Mouse (Mus musculus): ENCODE measurements around the gene Orm3.

The Orm3 gene

DNA sequence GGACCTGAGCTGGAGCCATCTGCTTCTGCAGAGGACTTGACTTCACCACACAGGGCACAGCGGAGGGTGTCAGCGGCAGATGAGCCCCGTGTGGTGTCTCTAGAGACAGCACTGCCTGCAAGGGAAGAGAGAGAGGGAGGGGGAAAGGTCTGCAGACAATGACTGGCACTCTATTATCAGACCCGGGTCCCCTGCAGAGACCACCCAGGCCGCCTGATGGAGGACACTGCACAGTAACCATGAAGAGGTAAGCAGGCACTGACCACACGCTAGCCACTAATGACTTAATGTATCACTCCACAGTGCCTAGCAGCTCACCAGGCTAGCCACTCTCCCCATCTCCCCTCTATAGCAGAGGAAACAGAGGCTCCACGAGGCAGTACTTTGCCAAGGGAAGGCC lies 14.9 kb downstream of the Orm3 start:
- DNase-seq (ENCODE audit: low spot score) = no peak

DNA sequence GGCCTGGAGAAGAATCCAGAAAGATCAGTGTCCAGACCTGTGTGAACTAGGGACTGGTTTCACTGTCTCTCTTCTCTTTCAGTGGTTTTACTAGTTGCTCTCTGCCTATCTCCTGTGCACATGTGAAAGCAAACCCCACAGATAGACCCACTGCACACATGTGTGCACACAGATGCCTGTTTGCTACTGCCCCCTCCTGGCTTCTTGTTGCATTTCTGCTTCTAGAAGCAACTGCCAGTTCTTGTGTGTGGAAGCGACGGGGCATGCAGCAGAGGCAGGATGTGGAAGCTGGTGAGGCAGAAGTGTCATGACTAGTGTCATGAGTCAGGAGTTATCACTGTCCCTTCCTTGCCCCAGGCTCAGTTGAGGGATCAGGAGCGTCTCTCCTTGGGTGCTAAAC lies 15.9 kb downstream of the Orm3 start:
- DNase-seq (ENCODE audit: low spot score) = no peak

DNA sequence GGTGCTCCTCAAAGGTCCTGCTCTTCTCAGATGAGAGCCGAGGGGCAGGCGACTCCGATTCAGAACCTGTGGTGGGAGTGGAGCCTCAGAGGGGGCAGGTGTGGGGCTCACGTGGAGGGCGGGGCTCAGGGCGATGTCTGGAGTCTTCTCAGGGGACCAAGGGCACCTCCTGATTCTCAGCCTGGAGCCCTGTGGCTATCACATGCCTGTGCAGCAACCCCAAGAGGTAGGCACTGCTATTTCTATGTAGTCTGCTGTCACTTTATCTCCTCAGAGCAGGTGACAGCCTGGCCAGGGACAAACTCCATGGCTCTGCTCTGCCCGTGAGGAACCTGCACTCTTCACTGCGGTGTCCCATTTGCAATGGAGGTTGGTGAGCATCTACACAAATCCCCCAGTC lies 17.4 kb downstream of the Orm3 start:
- DNase-seq (ENCODE audit: low spot score) = no peak

DNA sequence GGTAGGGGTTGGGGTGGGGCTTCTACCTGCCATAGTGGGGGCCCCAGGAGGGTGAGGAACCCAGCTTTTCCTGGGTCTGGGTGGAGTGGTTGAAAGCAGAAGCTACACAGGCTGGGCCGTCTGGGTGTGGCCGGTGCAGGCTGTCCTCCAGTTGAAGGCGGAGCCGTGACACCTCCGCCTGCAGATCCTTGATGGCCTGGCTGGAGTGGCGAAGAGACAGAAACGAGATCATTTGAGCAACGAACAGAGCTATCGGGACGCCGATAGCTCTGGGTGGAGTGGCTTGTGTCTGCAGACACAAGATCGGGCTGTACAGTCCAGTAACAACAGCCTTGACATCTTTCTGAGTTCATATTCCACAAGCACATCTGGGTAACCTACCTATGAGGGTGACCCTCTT lies 18.4 kb downstream of the Orm3 start:
- DNase-seq (ENCODE audit: low spot score) = no peak

DNA sequence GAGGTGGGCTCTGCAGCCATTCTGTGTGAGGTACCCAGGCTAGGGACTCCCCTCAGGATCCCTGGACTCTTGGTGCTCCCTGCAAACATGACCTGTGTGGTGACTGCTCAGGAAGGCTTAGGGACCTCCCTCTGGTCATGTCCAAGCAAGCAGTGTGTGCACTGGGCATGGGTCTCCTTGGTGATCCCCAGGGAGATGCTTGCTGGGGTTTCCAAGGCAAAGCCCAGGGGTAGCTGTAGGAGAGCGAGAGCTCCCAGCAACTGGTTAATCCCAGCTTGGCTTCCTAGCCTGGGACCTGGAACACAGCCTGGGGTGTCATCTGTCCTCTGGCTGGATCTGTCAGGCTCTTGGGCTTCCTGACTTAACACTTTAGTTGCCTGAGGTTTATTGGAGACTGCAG lies 19.4 kb downstream of the Orm3 start:
- no peak for DNase-seq (ENCODE audit: low spot score)

DNA sequence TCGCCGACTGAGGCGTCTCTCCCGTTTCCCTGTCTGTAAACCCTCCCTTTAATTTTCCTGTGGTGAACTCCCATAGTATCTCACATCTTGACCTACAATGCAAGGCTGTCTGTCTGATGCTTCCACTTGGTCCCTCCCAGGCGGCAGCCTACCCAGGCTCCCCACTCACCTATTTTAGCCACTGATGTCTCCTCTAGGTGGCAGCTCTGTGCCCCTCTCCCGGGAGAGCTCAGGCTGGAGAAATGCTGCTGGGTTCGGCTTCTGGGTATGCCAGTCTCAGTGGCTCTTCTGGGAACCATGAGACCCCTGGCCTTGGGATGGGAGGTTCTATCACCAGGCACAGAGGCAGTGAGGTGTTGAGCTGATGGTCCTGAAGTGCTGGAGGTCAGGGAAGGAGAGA lies 21.5 kb downstream of the Orm3 start:
- DNase-seq (ENCODE audit: low spot score) = no peak

DNA sequence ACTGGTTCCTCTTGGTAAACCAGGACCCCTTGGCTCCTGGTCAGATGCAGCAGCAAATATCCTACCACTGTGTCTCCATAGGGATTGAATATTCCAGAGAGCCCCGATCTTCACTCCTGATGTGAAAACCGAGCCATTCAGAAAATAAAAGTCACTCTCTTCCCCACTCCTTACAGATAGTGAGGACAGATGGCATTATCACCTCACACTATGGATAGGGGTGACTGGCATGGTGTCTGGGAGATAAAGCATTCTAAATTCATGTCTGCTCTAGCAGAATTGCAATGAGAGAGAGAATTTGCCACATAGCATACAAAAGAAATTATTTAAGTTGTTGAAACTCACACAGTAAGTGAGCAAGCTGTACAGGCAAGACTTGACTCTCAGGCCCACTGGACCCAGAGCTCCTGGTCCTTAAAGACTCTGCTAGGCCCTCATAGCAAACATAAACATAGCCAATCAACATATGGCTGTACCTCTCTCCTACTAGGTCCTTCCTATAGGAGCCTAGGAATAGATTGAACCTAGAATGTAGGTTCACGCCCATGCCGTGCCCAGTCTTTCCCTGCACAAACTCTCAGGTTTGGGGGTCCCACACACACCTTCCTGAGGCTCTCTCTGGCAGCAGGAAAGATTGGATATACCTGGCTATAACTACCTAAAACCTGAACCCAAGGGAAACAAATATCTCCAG lies 26.9 kb downstream of the Orm3 start:
- DNase-seq (ENCODE audit: low spot score) = no peak

DNA sequence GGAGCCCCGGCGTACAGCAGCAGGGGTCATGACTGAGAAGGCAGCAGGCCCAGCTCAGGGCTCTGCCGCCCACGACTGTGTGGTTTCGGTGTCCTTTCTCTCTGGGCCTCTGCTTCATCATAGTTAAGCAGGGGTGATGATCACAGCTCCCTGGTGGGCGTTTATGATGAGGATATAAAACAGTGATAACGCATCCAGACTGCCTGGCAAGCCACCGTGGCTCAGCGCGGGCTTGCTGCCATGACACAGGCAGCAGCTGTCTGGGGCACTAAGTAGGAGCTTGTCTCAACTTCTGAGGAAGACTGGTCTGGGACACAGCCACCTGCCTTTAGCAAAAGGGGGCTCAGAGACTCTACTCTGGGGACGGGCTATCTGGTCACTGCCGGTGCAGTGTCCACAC lies 27.5 kb downstream of the Orm3 start:
- no peak for DNase-seq (ENCODE audit: low spot score)

DNA sequence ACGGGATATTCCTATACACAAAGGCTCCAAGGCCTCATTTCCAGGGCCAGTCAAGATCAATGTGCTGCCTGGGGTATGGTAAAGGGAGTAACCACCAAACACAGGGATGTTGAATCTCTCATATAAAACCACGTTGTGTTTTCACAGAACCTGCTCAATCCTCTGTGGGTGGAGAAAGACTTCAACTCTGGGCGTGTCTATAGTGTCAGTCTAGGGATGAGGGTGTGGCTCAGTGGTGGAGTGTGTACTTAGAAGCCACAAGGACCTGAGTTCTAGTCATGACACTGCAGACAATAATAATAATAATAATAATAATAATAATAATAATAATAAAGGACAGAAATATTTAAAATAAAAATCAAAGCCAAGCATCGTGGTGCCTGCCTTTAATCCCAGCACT lies 28.3 kb downstream of the Orm3 start:
- DNase-seq (ENCODE audit: low spot score) = no peak

DNA sequence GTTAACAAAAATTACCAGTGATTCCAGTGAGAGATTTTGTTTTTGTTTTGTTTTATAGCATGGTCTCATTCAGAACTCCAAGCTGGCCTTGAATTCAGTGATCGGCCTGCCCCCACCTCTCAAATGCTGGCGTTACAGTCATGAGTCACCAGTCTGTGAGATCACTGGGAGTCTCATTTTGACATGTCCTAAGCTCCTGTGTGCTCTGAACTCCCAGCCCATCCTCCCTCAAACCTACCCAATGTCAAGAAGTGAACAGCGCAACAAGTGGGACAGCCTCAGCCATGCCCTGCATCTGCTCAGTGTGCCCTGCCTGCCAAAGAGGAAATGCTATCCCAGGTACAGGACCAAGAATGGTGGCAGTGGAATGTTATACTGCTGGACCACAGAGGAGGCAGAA lies 29.3 kb downstream of the Orm3 start:
- DNase-seq (ENCODE audit: low spot score) = no peak

DNA sequence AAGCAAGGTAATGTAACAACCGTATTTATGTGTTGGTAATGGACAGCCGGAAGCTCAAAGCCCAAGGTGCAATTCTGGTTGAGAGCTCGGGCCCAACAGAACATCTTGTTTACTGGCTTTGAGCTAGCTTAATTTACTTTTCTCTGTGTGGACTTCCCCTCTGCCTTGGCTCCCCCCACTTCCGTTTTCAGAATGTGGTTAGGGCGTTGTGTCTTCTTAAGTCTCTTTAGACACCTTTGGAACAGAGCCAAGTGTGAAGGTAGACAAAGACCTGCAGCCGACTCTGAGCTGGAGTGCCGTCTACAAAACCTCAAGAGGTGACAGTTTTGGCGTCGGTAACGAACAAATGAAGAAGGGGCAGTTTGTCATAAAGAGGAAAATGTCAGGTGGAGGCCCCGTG lies 29.8 kb downstream of the Orm3 start:
- DNase-seq (ENCODE audit: low spot score) = no peak

DNA sequence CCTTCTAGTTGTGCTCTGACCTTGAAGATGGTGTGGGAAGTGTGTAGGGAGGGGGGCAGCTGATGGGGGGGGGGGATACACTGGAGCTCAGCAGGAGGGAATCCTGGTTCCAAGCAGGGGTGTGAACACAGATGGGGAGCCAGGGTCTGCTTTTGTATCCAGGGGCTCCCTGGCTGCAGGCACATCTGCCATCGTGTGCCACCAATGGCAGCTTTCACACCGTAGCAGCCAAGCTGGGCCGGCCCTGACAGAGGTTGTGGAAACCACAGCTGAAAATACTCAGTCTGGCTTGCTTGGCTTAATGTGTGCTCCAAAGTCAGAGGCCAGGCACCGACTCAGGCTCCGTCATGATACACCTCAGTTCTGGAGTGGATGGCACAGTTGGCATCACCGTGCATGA lies 32.1 kb downstream of the Orm3 start:
- DNase-seq (ENCODE audit: low spot score) = no peak

DNA sequence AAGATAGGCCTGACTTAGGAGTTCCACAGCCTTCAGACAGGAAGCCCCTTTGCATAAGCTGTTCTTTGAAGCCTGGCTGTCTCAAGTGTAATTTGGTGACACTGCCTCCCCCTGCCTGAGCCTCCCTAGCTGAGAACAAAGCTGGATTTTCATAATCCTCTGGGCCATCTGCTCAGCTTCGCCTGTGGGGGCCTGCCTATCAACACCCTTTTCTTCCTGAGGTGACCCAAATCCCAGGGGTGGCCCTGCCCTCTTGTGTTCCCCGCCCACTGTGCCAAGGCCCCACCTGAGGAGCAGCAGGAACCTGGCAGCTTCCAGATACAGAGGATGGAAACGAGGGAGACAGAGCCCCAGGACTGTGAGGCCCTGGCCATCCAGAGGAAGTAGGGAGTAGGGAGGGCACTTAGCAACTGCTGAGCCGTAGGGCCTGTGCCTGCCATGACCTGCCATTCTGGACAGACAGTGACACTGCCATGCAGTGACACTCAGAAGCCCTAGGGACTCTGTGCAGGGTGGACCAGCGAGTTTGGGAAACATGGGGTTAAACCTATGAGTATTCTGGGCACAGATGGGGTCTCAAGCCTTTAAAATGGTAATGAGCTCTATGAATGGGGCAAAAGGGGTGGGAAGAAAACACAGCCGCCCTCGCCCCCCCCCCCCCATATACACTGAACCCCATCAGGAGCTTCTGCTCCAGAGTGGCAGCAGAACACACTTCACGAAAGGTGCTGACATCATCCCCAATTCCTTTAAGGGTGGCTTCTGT lies 33.3 kb downstream of the Orm3 start:
- DNase-seq (ENCODE audit: low spot score) = no peak

DNA sequence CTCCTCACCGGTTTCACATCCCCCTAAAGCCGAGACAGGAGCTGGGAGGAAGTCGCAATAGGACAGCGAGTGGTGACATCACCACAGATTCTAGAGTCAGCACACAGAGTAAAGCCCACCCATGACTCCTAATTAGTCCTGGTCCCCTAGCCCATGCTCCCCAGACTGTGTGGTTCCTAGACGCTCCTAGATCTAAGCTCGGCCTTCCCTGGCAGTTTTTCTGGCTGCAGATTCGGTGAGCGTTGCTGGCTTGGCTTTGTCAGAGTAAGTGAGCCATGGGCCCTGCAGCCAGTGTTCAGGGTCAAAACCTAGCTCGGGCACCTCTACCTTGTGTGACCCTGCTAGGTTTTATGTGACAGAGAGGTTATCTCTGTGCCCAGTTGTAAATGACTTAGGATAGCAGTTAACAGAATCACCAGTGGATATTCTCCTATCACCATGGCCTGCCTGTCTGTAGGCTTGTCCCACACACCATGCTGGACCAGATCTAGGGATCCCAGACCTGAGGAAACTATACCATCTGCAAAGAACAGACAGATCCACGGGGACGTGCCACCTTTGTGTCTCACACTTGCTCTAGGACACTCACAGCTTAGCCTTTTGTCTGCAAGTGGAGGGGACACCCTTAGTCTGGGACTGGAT lies 34.0 kb downstream of the Orm3 start:
- no peak for DNase-seq (ENCODE audit: low spot score)

DNA sequence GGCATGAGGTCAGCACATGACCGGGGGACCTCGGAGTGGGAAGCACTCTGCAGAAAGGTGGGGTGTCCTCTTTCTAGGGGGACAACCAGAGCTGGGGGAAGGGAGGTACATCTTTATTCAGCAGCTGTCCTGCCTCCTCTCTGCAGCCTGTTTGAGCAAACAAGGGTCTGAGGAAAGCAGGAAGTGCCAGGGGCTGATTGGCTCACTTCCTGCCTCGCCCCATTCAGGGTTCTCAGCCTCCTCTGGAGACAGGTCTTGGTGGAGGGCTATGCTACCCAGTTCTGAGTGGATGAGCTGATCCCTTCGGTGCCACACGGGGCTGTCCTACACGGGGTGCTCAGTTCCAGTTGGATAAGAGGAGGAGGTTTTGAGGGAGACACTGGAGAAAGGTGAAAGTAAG lies 35.4 kb downstream of the Orm3 start:
- DNase-seq (ENCODE audit: low spot score) = no peak

DNA sequence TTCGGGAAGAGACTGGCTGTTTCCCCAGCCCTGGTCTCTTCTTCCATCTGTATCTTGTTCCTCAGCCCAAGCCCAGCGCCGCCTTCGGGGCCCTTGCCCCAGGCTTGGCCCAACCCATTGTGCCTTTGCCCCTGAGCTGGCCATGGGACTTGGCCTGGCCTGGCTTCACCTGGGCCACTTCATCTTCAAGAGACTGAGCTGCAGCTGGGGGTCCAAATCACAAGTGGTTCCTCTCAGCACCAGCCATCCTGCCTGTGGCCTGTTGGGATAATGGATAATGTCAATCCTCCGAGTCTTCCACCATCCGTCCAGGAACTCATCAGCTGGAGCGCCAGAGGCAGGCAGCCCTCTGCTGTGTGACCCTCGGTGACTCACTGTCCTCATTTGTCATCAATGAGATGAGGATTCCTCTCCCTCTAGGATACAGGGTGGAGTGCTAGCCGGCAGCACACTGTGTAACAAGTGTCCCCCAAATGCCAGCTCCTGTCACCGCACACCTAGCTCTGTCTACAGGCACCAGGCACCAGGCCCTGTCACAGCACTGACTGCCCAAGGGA lies 42.1 kb downstream of the Orm3 start:
- DNase-seq (ENCODE audit: low spot score) = no peak

DNA sequence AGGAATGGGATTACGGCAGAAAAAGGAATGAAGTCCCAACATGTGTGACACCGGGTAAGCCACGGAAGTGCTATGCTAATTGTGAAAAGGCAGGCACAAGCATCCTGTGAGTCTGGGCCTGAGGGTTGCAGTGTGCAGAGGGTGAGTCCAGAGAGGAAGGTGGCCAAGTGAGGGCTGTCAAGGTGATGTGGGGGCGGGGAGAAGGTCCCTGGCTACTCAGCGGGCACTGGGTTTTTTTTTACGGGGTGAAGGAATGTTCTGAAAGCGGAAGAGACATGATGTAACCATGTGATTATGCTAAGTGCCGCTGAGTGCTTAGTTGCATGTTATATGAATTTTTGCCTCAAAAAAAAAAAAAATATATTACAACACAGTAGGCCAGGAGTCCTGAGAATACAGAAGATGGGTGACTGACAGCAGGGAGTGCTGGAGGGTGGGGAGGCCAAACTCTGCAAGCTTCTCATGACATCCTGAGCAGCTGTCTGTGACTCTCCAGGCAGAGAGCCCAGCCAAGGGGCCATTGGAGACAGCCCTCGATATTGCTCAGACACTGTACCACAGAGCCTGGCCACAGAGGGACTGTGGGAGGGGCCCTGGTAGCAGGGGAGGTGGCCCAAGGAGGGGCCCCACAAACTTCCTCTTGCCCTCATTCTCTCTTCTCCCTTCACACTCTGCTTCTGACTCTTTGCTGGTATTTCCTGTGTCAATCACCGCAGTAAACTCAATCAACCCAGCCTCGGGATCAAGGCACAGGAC lies 43.1 kb downstream of the Orm3 start:
- no peak for DNase-seq (ENCODE audit: low spot score)

DNA sequence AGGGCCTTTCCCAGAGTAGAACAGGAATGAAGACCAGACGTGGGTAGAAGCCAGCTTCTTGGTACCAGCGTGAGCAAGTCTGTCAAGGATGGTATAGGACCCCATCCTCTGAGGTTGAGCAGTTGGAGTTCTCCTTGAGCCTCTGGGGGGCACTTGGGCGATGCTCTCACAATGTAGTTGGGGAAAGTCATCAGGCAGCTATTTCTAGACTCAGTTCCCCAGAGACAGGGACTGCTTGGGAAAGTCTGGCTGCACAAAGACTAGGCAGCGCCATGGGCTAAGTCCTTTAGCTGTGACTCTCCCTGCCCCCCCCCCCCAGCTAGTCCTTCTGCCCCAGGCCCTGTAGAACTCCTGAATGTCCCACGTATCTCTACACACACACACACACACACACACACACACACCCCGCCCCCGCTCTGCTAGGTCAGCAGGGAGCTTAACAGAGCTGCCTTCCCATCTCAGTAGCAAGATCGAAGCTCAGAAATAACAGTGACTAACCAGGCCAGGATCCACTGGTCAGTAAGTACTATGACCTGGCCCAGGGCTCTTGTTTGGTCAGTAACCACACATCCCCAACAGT lies 43.8 kb downstream of the Orm3 start:
- no peak for DNase-seq (ENCODE audit: low spot score)

DNA sequence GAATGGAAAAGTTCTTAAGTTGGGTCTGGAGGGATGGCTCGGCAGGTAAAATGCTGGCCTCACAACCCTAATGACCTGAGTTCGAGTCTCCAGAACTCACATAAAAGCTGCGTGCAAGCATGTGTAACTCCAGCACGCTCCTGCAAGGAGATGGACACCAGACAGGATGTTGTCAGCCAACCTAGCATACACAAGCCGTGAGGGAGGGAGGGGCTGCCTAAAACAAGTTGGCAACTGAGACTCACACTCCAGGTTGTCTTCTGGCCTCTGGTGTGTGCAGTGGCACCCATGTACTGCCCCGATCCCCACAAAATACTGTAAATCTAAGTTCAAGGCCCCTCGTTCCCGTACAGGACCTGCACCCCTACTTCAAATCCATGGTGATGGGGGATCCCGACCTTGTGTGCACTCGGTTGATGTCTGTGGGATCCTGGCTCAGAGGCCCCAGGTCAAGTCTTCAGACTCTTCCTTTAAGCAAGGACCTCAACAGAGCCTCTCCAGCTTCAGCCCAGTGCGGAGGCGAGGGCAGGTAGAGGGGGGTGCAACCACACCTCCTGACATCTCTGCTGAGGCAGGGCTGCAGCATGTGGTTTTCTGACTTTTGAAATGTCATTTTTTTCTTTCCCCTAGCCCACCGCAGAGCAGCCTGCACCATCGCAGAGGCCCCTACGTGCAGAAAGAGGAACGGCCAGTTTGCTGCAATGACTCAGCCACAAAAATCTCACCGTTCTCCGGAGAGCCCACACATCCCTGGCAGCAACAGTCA lies 44.8 kb downstream of the Orm3 start:
- DNase-seq (ENCODE audit: low spot score) = no peak

DNA sequence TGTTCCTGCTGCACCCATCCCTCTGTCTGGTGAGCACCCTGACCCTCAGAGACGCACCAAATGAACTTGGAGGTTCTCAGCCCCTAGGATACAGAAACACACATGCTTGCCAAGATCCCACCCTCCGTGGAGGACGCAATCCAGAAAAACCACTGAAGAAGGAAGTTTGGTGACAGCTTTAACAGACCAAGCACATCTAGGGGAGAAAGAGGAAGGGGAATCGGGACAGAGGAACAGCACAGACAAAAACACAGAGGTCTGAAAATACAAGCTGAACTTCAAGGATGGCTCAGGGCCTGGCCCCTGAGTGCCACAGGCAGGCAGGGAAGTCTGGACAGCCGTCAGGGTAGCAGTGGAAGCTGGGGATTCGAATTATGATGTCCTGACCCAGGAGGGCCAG lies 45.7 kb downstream of the Orm3 start:
- no peak for DNase-seq (ENCODE audit: low spot score)

DNA sequence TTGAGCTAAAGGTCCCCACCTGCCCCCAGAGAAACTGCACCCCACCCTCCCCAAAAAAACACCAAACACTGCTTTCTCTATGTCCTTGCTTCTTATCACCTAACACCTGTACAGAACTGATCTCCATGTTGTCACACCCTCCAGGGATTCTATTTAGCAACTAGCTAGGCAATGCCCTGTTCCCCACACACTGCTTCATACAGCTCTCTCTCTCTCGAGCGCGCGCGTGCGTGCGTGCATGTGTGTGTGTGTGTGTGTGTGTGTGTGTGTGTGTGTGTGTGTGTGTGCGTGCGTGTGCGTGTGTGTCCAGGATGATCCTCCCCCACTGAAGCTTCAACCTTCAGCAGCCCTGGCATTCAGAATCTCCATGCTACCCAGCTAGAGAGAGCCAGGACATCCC lies 46.1 kb downstream of the Orm3 start:
- DNase-seq (ENCODE audit: low spot score) = no peak

Data from testis, postnatal 14 days (tissue).